Mouse (Mus musculus): Measurements from ENCODE around the gene Cpa3.

- TF ChIP-seq POLR2A (IDR thresholded peaks at IDR 0.05; ENCODE audit: borderline replicate concordance, control insufficient read depth, low read depth, low read length) (no peak), CTCF (IDR thresholded peaks at IDR 0.05; ENCODE audit: control insufficient read depth, insufficient read depth, low read length) (no peak)
Measured at GRCm38 (mm10) chr3:20229027-20229426, 13.0 kb downstream of the Cpa3 start.

Measured in bone marrow, adult 2 months (tissue).